Mouse (Mus musculus): ENCODE data around the gene Amacr. TPM values are rescaled to one million over a fixed set of nuclear protein-coding genes. Genes with fewer than 3 reads are reported as not detected.
A peak's percentile ranks its signal among the peaks of the same experiment; 100 is the strongest.

Amacr gene
- polyA plus RNA-seq (2016; fragmentation: Nextera tagmentation; extraction: Ambion mirVana) = 5.5 and 10.0 TPM in 2 replicates

- ATAC-seq (ENCODE audit: low FRiP score) = peak; percentile 99
- H3K4me2 ChIP-seq = peak within 1 kb of the TSS; percentile 63
- H3K4me3 ChIP-seq (replicated peaks) = peak within 1 kb of the TSS; percentile 62
- no peaks in the 10 kb centered on the region for H3K36me3 ChIP-seq (replicated peaks)
- no peaks in the 10 kb centered on the region for H3K27me3 ChIP-seq
- H3K4me1 ChIP-seq = peaks cover 10% of the 10 kb centered on the region
- peak within 1 kb of the TSS; percentile 67; the same call in 1 of the 2 replicates for H3K27ac ChIP-seq
- peak within 1 kb of the TSS; percentile 55 for H3K9ac ChIP-seq
- no peaks in the 10 kb centered on the region for H3K9me3 ChIP-seq
- under 1% methylated on average over 52 of the region's 52 CpGs for WGBS
Observed at GRCm38 (mm10) chr15:10981377-10982063, at the start of gene Amacr. TSS of gene Amacr (plus strand) at chr15:10981756.

GRCm38 (mm10) chr15:10933930-10934329 is 47.6 kb upstream of the Amacr start:
- H3K27ac ChIP-seq = no peak overlapping the region
- WGBS = 74% methylated on average over 1 of the region's 1 CpGs
- H3K27me3 ChIP-seq = no peaks in the 10 kb centered on the region

DNA sequence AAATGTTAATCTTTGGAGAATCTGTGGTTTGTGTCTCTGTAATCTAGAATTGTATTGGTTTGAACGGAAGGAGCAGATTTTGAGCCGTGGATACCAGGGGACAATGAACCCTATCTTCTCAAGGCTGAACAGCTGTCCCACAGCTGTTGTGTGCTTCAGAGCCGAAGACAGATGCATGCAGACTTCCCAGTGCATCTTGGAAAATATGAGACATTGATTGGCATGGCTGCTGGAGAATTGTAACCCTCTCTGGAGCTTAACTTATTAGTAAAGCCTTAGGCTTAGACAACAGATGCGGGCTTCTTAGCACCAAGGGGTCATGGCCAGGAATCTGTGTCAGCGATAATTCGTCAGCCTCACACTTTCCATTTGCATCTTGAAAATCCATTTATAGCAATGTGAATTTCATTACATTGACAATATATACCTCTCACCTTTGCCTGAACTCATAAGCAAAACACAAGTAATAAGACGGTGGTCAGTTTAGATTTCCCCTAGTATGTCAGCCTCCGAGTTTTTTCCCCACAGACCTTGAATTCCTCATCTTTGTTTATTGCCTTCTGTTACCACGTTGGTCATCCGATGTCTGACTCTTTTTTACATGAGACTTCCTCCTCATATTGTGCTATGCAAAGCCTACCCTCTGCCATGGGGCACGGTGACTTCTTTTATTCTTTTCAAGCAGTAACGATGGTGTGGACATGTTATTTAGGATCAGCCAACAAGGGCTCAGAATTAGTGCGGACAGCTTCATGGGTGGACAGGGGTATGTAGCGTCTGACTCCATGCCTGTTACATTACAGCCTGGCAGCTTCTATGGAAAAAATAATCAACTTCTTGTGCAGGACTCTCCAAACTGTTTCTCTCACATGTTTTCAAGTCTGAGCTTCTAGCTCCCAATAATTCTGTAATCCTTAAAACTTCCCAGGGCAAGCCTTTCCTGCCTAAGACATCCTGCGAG is 41.1 kb upstream of the Amacr start:
- Histone ChIP-seq H3K36me3 (replicated peaks) (no peaks in the 10 kb centered on the region), H3K9ac (no peak overlapping the region), H3K4me2 (no peak overlapping the region), H3K4me3 (replicated peaks) (no peak overlapping the region), H3K27me3 (no peaks in the 10 kb centered on the region), H3K9me3 (no peaks in the 10 kb centered on the region), H3K4me1 (no peaks in the 10 kb centered on the region), H3K27ac (no peak overlapping the region)
- no peak for ATAC-seq (ENCODE audit: low FRiP score)
- 85% methylated on average over 15 of the region's 15 CpGs for WGBS

More at GRCm38 (mm10) chr15:10933930-10934329, 47.6 kb upstream of the Amacr start:
- Histone ChIP-seq H3K4me1 (no peaks in the 10 kb centered on the region), H3K36me3 (replicated peaks) (no peaks in the 10 kb centered on the region), H3K4me2 (no peak overlapping the region), H3K4me3 (replicated peaks) (no peak overlapping the region), H3K9ac (no peak overlapping the region), H3K9me3 (no peaks in the 10 kb centered on the region)
- no peak for ATAC-seq (ENCODE audit: low FRiP score)

DNA sequence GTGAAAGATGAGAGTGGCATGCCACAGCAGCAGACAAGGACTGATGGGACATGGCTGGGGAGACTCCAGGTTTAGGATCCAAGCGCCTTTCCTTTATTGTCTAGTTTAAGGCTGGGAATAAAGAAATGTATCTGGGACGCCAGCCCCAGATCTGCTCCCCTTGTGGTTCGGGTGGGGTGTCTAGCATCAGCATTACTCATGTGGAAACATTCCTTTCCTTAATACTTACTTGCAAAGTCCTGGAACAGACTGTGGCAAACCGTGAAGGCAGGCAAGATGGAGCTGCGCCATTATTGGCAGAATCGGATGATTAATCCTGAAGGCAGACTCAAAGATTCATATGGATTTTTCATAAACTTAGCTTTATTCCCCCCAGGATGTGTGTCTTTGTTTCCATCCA is 39.7 kb upstream of the Amacr start:
- Histone ChIP-seq H3K36me3 (replicated peaks) (no peaks in the 10 kb centered on the region), H3K4me2 (no peak overlapping the region), H3K9ac (no peak overlapping the region), H3K9me3 (no peaks in the 10 kb centered on the region), H3K4me3 (replicated peaks) (no peak overlapping the region), H3K27me3 (no peaks in the 10 kb centered on the region), H3K27ac (no peak overlapping the region), H3K4me1 (no peaks in the 10 kb centered on the region)
- no peak for ATAC-seq (ENCODE audit: low FRiP score)
- 83% methylated on average over 6 of the region's 6 CpGs for WGBS

GRCm38 (mm10) chr15:10947852-10948251 is 33.7 kb upstream of the Amacr start:
- H3K4me3 ChIP-seq (replicated peaks) = no peak overlapping the region
- H3K4me2 ChIP-seq = no peak overlapping the region
- no peak overlapping the region for H3K9ac ChIP-seq
- no peaks in the 10 kb centered on the region for H3K27me3 ChIP-seq
- H3K4me1 ChIP-seq = peaks cover 7% of the 10 kb centered on the region; the same call in 1 of the 2 replicates
- WGBS = 84% methylated on average over 1 of the region's 1 CpGs
- H3K36me3 ChIP-seq (replicated peaks) = no peaks in the 10 kb centered on the region
- H3K9me3 ChIP-seq = no peaks in the 10 kb centered on the region
- no peak for ATAC-seq (ENCODE audit: low FRiP score)
- no peak overlapping the region for H3K27ac ChIP-seq

DNA sequence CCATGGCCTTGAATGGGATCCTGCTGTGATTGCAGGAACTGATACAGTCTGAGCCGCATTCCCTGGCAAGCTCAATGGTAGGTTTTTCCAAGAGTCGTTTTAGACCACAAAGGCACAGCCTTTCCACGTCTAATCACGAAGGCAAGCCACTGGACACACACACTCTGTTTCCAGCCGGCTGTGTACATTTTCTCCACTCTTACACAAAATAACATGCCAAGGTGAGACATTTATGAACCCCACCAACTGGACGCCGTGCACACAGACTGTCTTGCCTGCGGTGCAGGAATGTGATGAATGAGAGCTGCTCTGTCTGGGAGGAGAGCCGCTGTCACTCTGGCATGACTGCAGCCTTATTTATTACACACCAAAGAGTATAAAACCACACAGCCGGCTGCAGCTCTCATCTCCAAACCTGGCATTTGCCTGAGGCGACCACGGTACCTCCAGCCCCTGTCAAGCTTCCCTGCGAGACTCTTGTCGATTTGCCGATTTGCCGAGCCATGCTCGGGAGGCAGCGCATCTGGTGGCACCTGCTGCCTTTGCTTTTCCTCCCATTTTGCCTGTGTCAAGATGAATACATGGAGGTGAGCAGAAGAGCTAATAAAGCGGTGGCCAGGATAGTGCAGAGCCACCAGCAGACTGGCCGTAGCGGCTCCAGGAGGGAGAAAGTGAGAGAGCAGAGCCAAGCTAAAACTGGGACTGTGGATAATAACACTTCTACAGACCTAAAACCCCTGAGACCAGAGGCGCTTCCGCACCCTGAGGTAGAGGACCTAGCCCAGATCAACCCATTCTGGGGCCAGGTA is 29.4 kb upstream of the Amacr start, which contains the start of gene C1qtnf3:
Gene C1qtnf3 (plus strand): TSS at position 382 of the 809 bp plus-strand sequence.
- Histone ChIP-seq H3K27me3 (no peaks in the 10 kb centered on the region), H3K4me1 (peaks cover 8% of the 10 kb centered on the region; the same call in 1 of the 2 replicates), H3K27ac (no peak within 1 kb of the TSS), H3K4me3 (replicated peaks) (no peak within 1 kb of the TSS), H3K4me2 (no peak within 1 kb of the TSS), H3K36me3 (replicated peaks) (no peaks in the 10 kb centered on the region), H3K9ac (no peak within 1 kb of the TSS), H3K9me3 (no peaks in the 10 kb centered on the region)
- 80% methylated on average over 23 of the region's 23 CpGs for WGBS
- ATAC-seq (ENCODE audit: low FRiP score) = no peak

DNA sequence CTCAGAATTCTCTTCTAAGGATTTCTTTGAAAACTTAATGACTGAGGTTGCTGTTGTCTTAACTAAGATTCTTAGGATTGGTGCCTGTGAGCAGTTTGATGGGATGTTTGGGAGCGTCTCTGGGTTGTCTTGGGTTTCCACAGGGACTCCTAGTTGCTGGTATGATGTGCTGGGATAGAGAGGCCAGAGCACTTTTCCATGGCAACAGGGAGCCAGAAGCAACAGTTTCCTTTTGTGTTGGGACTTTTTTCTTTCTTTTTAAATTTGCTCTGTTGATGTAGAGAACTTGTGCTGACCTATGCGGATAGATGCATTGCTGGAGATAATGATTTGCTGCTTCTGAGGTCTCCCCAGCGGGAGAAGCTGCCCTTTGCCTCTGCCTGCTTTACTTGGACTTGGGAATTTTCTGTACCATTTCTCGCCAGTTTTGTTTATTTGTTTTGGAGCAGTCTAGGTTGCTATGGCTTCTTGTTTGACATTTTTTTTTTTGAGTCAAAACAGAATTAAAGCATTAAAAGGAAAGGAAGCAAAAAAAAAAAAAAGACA is 28.7 kb upstream of the Amacr start:
- no peak overlapping the region for H3K4me3 ChIP-seq (replicated peaks)

DNA sequence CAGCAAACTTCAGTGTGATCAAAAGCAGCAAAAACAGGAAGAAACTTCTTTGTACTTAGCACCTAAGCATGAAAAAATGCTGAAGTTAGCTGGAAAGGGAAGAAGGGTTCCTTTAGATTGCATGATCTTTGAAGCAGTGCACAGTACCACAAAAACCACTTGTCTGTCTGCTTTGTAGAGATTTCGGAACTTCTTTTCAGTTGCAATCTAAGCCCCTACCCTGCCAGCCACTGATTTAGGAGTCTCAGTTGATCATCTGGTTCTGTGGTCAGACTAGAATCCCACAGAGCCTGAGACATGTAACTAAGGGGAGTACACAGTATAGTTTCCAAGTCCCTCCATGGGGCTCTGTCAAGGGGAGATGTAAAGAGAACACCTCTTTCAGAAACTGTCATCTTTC is 28.1 kb upstream of the Amacr start:
- H3K4me2 ChIP-seq = no peak overlapping the region
- whole genome bisulfite sequencing = 70% methylated on average over 1 of the region's 1 CpGs
- no peaks in the 10 kb centered on the region for H3K36me3 ChIP-seq (replicated peaks)
- H3K27ac ChIP-seq = no peak overlapping the region
- H3K4me1 ChIP-seq = peaks cover 8% of the 10 kb centered on the region; the same call in 1 of the 2 replicates
- H3K4me3 ChIP-seq (replicated peaks) = no peak overlapping the region
- no peaks in the 10 kb centered on the region for H3K9me3 ChIP-seq
- no peaks in the 10 kb centered on the region for H3K27me3 ChIP-seq
- ATAC-seq (ENCODE audit: low FRiP score) = no peak
- no peak overlapping the region for H3K9ac ChIP-seq

More for the DNA sequence above, 28.7 kb upstream of the Amacr start:
- Histone ChIP-seq H3K27me3 (no peaks in the 10 kb centered on the region), H3K27ac (no peak overlapping the region), H3K36me3 (replicated peaks) (no peaks in the 10 kb centered on the region), H3K4me1 (peaks cover 8% of the 10 kb centered on the region; the same call in 1 of the 2 replicates), H3K9ac (no peak overlapping the region), H3K9me3 (no peaks in the 10 kb centered on the region), H3K4me2 (no peak overlapping the region)
- 58% methylated on average over 4 of the region's 4 CpGs for WGBS
- ATAC-seq (ENCODE audit: low FRiP score) = no peak

DNA sequence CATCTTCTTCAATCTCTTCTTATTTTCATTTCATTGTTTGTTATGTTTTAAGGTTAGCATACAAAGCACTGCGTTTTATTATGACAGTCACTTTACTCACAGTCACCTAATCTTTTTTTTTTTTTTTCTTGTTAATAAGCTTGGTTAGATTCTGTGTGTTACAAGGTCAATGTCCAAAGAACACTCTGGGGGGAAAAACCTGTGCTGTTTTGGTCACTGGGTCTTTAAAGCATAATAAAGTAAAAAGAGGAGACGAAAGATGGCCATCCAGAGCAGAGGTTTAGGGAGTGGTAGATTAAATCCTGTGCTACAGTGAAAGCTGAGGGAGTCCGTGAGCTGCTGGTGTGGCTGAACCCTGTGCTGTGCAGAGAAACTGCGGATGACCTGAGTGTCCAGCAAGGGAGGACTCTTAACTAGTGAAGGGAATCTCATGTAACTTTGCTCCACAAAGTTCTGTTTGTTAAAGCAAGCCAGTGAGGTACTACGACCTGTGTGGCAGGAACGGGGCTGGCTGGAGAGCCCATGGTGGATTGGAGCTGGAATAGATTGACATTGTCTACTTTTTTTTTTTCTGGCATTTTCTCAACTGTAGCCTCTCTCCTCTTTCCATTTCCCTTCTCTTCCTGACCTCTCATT is 27.1 kb upstream of the Amacr start:
- 93% methylated on average over 6 of the region's 6 CpGs for WGBS
- ATAC-seq (ENCODE audit: low FRiP score) = no peak

GRCm38 (mm10) chr15:10955156-10955555 is 26.4 kb upstream of the Amacr start:
- no peak overlapping the region for H3K9ac ChIP-seq
- H3K4me3 ChIP-seq (replicated peaks) = no peak overlapping the region
- no peak for ATAC-seq (ENCODE audit: low FRiP score)
- WGBS = 74% methylated on average over 5 of the region's 5 CpGs
- peaks cover 8% of the 10 kb centered on the region; the same call in 1 of the 2 replicates for H3K4me1 ChIP-seq
- no peaks in the 10 kb centered on the region for H3K36me3 ChIP-seq (replicated peaks)
- no peaks in the 10 kb centered on the region for H3K27me3 ChIP-seq
- H3K4me2 ChIP-seq = no peak overlapping the region
- H3K9me3 ChIP-seq = no peaks in the 10 kb centered on the region
- no peak overlapping the region for H3K27ac ChIP-seq

More for the DNA sequence above, 27.1 kb upstream of the Amacr start:
- Histone ChIP-seq H3K9me3 (no peaks in the 10 kb centered on the region), H3K9ac (no peak overlapping the region), H3K4me1 (peaks cover 8% of the 10 kb centered on the region; the same call in 1 of the 2 replicates), H3K4me3 (replicated peaks) (no peak overlapping the region), H3K27me3 (no peaks in the 10 kb centered on the region), H3K4me2 (no peak overlapping the region), H3K36me3 (replicated peaks) (no peaks in the 10 kb centered on the region), H3K27ac (no peak overlapping the region)

DNA sequence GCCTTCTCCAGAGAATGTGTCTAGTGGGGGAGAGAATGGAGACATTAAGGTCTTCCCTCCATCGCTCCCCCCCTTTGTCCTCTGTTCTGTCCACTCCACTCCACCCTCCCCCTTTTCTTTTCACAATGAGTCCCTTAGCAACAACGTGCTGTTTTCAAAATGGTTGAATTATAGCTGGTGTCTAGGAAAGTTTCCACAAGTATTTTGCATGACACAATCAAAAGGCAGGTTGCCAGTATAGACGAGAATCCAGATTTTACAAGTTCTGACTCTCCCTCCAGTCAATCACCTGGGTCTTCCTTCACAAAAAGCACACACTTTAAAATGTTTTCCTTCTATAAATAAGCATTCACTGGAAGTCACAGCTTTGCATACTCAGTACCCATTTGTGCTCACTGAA is 24.9 kb upstream of the Amacr start:
- no peak for ATAC-seq (ENCODE audit: low FRiP score)
- Histone ChIP-seq H3K9me3 (no peaks in the 10 kb centered on the region), H3K36me3 (replicated peaks) (no peaks in the 10 kb centered on the region), H3K27me3 (no peaks in the 10 kb centered on the region), H3K27ac (no peak overlapping the region), H3K4me3 (replicated peaks) (no peak overlapping the region), H3K4me1 (peaks cover 8% of the 10 kb centered on the region; the same call in 1 of the 2 replicates), H3K9ac (no peak overlapping the region), H3K4me2 (no peak overlapping the region)
- WGBS = 56% methylated on average over 3 of the region's 3 CpGs
